Mouse (Mus musculus) cerebral cortex, adult 2 months (tissue): ENCODE data around the gene Scamp3.

Experiments used
- WGBS: fragments of 180-500 bp; shearing (Covaris S2); methylation state at CpG from one replicate; pipeline ENCODE4 v1.1.7; 2018; 5-methylcytosine and 5-hydroxymethylcytosine counted together

Gene Scamp3

DNA sequence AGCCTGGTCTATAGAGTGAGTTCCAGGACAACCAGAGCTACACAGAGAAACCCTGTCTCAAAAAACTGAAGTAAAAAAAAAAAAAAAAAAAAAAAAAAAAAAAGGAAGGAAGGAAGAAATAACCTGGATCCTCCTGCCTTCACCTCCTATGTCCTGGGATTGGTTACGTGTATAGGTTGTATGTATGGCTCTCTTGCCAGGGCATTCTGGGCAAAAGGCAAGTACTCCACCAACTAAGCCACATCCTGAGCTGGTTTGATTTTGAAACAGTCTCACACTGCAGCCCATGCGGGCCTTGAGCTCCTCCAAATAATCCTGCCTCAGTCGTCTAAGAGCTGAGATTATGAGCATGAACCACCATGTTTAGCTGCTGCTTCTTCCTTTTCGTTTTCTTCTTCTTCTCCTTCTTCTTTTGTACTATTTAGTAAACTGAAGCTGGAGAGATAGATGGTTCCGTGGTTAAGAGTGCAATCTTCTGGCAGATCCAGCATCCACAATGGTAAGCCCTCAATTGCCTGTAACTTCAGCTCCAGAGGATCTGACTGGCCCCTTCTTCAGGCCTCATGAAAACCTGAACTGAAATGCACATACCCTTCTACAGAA, 13.5 kb upstream of the Scamp3 start:
- 66% methylated on average over 5 of the region's 5 CpGs for WGBS

DNA sequence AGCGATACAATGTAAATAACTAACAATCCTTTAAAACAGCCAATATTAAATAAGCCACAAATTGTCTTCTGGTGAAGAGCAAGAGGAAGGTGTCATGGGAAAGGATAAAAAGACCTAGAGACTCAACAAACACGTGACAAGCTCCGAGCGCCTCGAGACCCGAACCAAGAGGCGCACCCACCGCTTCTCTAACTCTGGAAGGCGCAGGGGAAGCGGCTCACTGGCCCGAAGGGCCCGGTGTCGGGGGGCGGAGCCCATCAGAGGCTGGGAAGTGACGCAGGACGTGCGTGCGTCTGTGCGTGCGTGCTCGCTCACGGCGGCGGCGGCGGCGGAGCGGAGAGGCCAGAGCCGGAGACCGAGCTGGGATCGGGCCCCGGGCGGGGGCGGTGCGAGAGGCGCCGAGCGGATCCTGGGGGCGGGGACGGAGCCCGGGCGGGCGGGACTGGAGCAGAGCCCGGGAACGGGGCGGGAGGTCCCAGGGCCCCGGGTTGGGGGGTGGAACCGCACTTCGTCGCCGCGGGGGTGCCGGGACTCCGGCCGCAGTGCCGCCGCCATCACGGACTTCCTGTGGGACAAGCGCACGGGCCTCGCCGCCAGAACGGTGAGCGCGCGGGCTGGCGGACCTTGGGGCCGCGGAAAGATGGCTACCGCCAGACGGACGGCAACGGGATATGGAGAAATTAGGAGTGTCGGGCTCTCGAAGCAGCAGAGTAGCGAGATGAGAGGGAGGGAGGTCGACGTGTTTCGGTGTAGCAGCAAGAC, 12.6 kb upstream of the Scamp3 start, which contains the start of gene Clk2:
TSS of gene Clk2 (plus strand) at position 290 of the 762 bp plus-strand sequence.
- WGBS: under 1% methylated on average over 74 of the region's 79 CpGs

GRCm38 (mm10) chr3:89165268-89165870, 11.9 kb upstream of the Scamp3 start:
- 16% methylated on average over 12 of the region's 12 CpGs for WGBS

GRCm38 (mm10) chr3:89166945-89167344, 10.3 kb upstream of the Scamp3 start:
- 90% methylated on average over 19 of the region's 19 CpGs for WGBS

DNA sequence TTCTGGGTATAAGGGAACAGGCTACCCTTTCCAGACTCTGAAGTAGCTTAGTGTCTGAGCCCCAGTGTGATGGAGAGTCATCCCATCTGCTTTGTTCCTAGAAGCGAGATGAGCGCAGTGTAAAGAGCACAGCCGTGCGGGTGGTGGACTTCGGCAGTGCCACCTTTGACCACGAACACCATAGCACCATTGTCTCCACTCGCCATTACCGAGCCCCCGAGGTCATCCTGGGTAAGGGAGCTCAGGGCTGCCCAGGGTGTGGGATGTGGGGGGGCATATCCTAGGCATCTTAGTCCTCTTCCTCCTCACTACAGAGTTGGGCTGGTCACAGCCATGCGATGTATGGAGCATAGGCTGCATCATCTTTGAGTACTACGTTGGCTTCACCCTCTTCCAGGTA, 2.4 kb upstream of the Scamp3 start:
- 92% methylated on average over 11 of the region's 11 CpGs for WGBS

DNA sequence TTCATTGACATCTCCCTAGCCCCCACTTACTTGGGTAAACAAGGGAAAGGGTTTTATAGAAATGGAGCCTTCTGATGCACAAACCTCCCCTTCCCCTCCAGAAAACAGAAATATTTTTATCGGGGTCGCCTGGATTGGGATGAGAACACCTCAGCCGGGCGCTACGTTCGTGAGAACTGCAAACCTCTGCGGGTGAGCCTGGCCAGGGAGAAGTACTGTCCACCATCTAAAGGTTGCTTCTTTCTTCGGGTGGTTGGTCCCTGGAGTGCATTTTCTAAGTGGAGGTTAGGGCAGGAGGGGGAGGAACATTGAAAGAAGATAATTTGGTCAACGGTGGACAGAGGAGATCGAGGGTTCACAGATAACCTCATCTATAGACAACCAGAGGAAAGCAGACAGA, 1.7 kb upstream of the Scamp3 start:
- 91% methylated on average over 10 of the region's 10 CpGs for WGBS

DNA sequence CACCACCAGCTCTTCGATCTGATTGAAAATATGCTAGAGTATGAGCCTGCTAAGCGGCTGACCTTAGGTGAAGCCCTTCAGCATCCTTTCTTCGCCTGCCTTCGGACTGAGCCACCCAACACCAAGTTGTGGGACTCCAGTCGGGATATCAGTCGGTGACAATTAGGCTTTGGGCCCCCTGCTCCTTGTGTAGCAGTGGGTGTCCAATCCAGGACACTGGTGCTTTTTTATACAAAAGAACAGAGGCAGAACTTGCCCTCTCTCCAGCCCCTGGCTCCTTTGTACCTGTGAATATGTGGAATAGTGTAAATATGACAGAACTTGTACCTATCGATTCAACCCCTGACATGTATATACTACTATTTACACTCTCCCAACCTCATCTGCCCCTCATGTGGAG, 852 bp upstream of the Scamp3 start:
- WGBS: 85% methylated on average over 7 of the region's 7 CpGs

- whole genome bisulfite sequencing: 5% methylated on average over 6 of the region's 6 CpGs
Measured at GRCm38 (mm10) chr3:89178107-89178385, 773 bp downstream of the Scamp3 start.

- WGBS: 89% methylated on average over 11 of the region's 11 CpGs
Measured at GRCm38 (mm10) chr3:89179056-89179455, 1.8 kb downstream of the Scamp3 start.

DNA sequence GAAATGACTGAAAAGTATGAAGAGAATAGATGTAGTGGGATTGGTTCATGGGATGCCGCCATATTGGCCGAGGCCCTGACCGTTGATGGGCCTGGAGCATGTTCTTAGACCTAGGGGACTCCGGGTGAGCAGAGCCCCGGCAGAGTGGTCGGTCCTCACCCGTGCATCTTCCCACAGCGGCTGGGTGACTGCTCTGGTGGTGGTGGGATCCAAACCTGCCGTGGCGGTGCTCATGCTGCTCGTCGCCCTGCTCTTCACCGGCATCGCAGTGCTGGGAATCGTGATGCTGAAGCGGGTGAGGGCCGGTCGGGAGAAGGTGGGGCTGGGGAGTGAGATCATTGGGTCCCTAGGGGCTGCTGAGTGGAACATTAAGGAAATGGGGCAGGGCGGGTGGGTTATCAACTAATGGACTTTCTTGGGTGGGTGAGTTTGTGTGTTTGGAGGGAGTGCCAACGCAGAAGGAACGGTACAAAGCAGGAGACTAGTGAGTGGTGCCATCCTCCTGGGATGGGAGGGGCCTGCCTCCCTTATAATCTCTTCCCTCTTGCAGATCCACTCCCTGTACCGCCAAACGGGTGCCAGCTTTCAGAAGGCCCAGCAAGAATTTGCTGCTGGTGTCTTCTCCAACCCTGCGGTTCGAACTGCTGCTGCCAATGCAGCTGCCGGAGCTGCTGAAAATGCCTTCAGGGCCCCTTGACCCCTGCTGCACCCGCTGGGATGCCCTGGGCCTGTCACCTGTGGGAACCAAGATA, 4.7 kb downstream of the Scamp3 start:
- 92% methylated on average over 27 of the region's 27 CpGs for WGBS

GRCm38 (mm10) chr3:89182531-89183057, 5.3 kb downstream of the Scamp3 start:
- 42% methylated on average over 7 of the region's 7 CpGs for WGBS

DNA sequence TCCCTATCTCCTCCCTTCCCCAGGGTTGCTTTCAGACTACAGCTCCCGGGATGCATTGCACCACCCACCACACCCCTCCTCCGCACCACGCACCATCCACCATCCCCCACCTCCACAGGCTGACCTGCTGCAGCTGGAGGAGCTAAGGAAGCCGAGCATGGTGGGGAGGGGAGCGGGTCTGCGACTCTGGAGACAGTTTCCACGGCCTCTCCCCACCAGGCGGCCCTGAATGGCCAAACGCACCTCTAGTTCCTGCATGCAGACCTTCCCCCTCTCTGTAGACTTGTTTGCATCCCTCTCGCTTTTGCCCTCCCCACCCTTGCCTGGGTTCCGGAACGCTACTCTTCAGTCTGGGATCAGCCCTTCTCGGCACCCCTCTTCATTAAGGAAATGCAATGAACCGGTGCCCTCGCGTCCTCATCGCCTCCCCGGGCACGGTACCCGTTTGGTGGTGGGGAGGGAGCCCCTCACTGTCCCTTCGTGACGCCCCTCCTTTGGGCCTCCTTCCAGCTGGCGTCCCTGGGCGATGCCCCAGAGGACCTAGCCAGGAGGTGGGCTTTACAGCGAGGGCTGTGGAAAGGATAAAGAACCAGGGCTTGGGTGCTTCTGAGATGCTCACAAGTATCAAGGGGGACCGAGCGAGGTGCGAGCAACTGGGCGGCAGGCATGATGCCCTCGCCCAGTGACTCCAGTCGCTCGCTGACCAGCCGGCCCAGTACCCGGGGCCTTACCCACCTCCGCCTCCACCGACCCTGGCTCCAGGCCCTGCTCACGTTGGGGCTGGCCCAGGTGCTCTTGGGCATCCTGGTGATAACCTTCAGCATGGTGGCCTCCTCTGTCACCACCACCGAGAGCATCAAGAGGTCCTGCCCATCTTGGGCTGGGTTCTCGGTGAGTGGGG, 6.0 kb downstream of the Scamp3 start, which contains the start of gene Fam189b:
TSS of gene Fam189b (plus strand) at position 86 of the 901 bp plus-strand sequence.
- WGBS: 6% methylated on average over 39 of the region's 39 CpGs

- WGBS: 23% methylated on average over 6 of the region's 6 CpGs
Measured at GRCm38 (mm10) chr3:89183959-89184315, 6.7 kb downstream of the Scamp3 start.

DNA sequence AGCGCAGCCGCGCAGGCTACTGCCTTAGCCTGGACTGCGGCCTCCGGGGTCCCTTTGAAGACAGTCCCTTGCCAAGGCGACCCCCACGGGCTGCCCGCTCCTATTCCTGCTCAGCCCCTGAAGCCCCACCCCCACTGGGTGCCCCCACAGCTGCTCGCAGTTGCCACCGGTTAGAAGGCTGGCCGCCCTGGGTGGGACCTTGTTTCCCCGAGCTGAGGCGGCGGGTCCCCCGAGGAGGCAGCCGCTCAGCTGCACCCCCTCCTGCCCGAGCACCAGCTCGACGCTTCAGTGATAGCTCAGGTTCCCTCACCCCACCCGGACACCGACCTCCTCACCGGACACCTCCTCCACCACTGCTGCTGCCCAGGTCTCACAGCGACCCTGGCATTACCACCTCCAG, 9.9 kb downstream of the Scamp3 start:
- WGBS: 58% methylated on average over 23 of the region's 23 CpGs

GRCm38 (mm10) chr3:89187690-89188477, 10.6 kb downstream of the Scamp3 start:
- 68% methylated on average over 18 of the region's 18 CpGs for WGBS

DNA sequence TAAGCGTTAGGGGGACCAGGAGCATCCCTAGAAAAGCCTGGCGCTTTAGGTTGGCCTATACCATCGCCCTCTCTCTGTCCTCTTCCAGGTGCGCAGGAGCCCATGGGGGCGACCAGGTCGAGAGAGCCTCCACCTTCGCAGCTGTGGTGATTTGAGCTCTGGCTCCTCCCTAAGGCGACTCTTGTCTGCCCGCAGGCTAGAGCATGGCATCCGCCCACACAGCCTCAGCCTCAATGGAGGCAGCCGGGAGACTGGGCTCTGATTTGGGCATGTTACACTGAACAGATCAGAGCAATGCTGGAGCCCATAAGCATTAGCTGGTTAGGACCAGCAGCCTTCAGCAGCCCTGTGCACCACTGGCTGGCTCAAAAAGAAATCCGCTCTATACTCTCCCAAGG, 11.2 kb downstream of the Scamp3 start:
- 64% methylated on average over 12 of the region's 12 CpGs for WGBS

GRCm38 (mm10) chr3:89190436-89190835, 13.2 kb downstream of the Scamp3 start:
- 80% methylated on average over 8 of the region's 8 CpGs for WGBS

DNA sequence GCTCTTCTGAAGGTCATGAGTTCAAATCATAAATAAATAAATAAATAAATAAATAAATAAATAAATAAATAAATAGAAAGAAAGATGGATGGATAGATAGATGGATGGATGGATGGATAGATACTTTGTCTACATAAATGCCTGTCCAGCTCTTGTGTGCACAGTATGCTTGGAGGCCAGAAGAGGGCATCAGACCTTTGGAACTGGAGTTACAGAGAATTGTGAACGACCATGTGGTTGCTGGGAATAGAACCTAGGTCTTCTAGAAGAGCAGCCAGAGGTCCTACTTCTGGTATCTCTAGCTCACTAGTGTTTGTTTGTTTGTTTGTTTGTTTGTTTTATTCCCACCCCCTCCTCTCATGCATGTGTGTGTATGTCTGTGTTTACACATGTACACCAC, 16.1 kb downstream of the Scamp3 start:
- 76% methylated on average over 1 of the region's 1 CpGs for WGBS

DNA sequence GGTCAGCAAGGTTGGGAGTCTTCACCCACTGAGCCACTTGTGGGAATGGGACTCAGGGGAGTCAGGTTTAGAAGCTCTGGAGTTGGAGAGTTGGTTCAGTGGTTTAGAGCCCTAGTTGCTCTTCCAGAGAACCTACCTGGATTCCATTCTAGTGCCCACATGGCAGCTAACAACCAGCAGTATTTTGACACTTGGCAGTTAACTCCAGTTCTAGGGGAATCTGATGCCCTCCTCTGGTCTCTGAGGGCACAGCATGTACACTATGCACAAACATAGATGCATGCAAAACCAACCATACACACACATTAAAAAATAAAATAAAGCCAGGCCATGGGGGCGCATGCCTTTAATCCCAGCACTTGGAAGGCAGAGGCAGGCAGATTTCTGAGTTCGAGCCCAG, 16.6 kb downstream of the Scamp3 start:
- WGBS: 96% methylated on average over 2 of the region's 2 CpGs
